Mouse (Mus musculus) limb, embryonic 12.5 days (tissue): ENCODE data around the gene Aftph. TPM values are rescaled to one million over a fixed set of nuclear protein-coding genes. Genes with fewer than 3 reads are reported as not detected.

ENCODE experiments used
- ATAC-seq: fragments of 200-750 bp; cut with Nextera tagmentation; 2 replicates; pipeline ENCODE4 v1.8.0; 2017; ENCODE audit warnings: low read depth, moderate TSS enrichment; ENCODE audit not compliant: insufficient number of reproducible peaks, insufficient read depth, low FRiP score, low TSS enrichment
- H3K27ac ChIP-seq: fragments of 300-500 bp; sonication (generic); 2 replicates; pipeline ENCODE4 v1.5.1; 2016; ENCODE audit warnings: mild to moderate bottlenecking, moderate library complexity
- H3K27me3 ChIP-seq: fragments of 300-500 bp; sonication (generic); 2 replicates; pipeline ENCODE4 v1.6.1; 2016; ENCODE audit warnings: mild to moderate bottlenecking, moderate library complexity
- H3K36me3 ChIP-seq: fragments of 300-500 bp; sonication (generic); 2 replicates; pipeline ENCODE4 v1.6.1; 2016; ENCODE audit warnings: mild to moderate bottlenecking, moderate library complexity
- H3K4me1 ChIP-seq: fragments of 300-500 bp; sonication (generic); replicated peaks from 2 replicates; pipeline ENCODE4 v1.6.1; 2016
- H3K4me2 ChIP-seq: fragments of 300-500 bp; sonication (generic); 2 replicates; pipeline ENCODE4 v1.6.1; 2016; ENCODE audit warnings: mild to moderate bottlenecking, moderate library complexity
- H3K4me3 ChIP-seq: fragments of 300-500 bp; sonication (generic); replicated peaks from 2 replicates; pipeline ENCODE4 v1.5.1; 2016; ENCODE audit warnings: mild to moderate bottlenecking
- H3K9ac ChIP-seq: fragments of 300-500 bp; sonication (generic); replicated peaks from 2 replicates; pipeline ENCODE4 v1.6.1; 2016; ENCODE audit warnings: mild to moderate bottlenecking, moderate library complexity
- H3K9me3 ChIP-seq: fragments of 300-500 bp; sonication (generic); 2 replicates; pipeline ENCODE4 v1.6.1; 2016; ENCODE audit warnings: mild to moderate bottlenecking, moderate library complexity
- WGBS: fragments of 180-500 bp; shearing (Covaris S2); methylation state at CpG from one replicate; pipeline ENCODE4 v1.1.7; 2016; 5-methylcytosine and 5-hydroxymethylcytosine counted together
- polyA plus RNA-seq: library from polyadenylated mRNA; unstranded; fragments of >200 nt; fragmentation: Nextera tagmentation; extraction: Ambion mirVana; gene quantifications from 2 replicates; pipeline ENCODE4 v1.2.1, GENCODE M21; 2016

Gene Aftph
- polyA plus RNA-seq, 1 experiment from 2014 or later, result 18.6 TPM

DNA sequence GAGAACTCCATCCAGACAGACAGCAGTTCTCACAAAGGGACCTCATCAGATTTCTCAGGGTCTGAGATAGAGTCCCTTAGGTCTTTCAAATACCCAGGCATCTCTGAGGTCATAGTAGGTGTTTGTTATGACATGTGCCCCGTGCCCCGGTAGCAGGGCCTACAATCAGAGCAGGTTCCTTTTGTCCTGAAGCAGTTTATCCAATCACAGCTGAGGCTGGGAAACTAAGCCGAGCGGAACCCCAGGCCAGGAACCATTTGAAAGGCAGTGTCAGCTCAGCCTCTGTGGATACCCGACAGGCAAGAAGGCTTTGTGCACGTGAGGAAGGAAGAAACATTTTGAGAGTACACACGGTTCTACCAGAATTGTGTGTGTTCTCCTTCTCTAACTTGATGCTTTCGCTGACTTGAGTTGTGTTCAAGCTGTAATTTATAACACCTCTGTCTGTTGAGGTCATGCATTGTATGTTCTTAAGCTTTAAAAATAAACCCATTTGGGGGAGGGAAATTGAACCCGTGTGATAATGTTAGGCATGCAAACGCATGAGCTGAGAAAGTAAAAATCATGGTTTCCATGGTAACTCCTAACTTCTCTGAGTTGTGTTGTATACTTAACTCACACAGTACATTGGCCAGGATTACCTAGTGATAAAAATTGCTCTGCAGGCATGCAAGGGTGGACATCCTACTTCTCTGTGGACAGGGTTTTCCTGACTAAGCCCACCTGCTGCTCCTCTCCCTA lies 94.2 kb downstream of the Aftph start:
- Histone ChIP-seq H3K36me3 (peaks cover 17% of the 10 kb centered on the region; the same call in 1 of the 2 replicates), H3K9ac (no peak overlapping the region), H3K4me2 (no peak overlapping the region), H3K4me3 (no peak overlapping the region), H3K4me1 (peaks cover 72% of the 10 kb centered on the region), H3K27me3 (no peaks in the 10 kb centered on the region), H3K27ac (peak overlapping the region; percentile 75), H3K9me3 (no peaks in the 10 kb centered on the region)
- ATAC-seq, result no peak
- WGBS, result 52% methylated on average over 10 of the region's 10 CpGs

DNA sequence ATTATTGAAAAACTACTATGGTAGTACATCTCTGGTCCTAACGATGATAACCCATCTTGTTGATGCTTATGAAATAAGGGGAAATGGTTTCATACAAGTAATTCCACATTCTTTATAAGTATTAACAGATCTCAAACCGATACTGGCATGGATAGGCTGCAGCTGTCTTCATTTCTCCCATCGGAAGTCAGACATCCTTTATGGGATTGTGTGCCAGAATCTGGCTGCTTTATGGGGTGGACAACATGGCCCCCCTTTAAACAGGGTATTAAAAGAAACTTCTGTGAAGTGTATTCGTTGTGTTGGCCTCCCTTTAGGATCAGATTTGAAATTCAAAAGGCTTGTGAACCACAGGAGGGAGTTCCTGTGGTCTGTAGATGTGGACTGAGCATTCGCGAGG lies 95.2 kb downstream of the Aftph start:
- Histone ChIP-seq H3K4me3 (no peak overlapping the region), H3K27ac (peak overlapping the region; percentile 20; the same call in 1 of the 2 replicates), H3K9me3 (0 out of 2 replicates have a peak, but pooled peaks cover 3% of the 10 kb centered on the region), H3K36me3 (peaks cover 14% of the 10 kb centered on the region; the same call in 1 of the 2 replicates), H3K4me2 (no peak overlapping the region), H3K9ac (no peak overlapping the region), H3K4me1 (peaks cover 69% of the 10 kb centered on the region), H3K27me3 (no peaks in the 10 kb centered on the region)
- WGBS, result 41% methylated on average over 6 of the region's 6 CpGs
- no peak for ATAC-seq

DNA sequence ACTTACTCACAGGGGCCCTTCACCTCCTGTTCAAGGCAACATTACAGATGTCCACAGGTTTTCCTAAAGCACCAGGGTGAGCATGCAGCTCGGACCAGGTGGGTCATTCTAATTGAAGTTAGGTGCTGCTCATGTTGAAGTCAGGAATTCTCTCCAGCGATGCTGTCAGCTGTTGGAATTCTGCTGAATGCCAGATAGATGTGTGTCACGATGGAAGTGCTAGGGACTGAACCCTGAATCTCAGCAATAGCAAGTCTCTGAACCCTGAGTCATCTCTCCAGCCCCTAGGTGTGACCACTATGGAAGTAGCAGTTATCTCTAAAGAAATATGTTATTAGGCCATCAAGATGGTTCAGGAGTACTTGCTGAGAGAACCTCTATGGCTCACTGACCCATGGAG lies 95.9 kb downstream of the Aftph start:
- no peak overlapping the region for H3K4me3 ChIP-seq
- peaks cover 71% of the 10 kb centered on the region for H3K4me1 ChIP-seq
- WGBS, result 71% methylated on average over 3 of the region's 3 CpGs
- no peaks in the 10 kb centered on the region for H3K27me3 ChIP-seq
- no peak overlapping the region for H3K9ac ChIP-seq
- ATAC-seq, result no peak
- 0 out of 2 replicates have a peak, but pooled peaks cover 3% of the 10 kb centered on the region for H3K9me3 ChIP-seq
- no peak overlapping the region for H3K4me2 ChIP-seq
- H3K36me3 ChIP-seq, result peaks cover 14% of the 10 kb centered on the region; the same call in 1 of the 2 replicates
- H3K27ac ChIP-seq, result no peak overlapping the region

DNA sequence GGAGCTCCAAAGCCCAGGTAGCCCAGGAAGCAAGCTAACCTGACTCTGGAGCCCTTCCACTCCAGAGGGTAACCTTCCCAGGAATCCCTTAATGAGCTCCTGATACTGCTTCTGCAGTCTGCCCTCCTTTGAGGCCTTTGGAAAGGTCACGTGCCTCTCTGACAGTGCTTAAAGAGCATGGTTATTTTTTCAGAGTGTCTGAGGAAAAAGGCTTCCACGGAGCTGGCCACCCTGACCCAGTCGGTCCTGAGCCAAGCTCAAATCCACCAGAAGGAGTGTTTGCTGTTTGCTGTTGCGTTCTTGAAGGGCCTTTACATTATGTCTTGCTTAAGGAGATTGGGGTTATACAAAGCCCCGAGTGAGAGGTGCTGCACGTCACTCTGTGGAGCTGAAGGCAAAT lies 96.5 kb downstream of the Aftph start:
- Histone ChIP-seq H3K36me3 (peaks cover 14% of the 10 kb centered on the region; the same call in 1 of the 2 replicates), H3K27ac (no peak overlapping the region), H3K9ac (no peak overlapping the region), H3K4me2 (no peak overlapping the region), H3K4me3 (no peak overlapping the region), H3K27me3 (no peaks in the 10 kb centered on the region), H3K9me3 (0 out of 2 replicates have a peak, but pooled peaks cover 3% of the 10 kb centered on the region), H3K4me1 (peaks cover 75% of the 10 kb centered on the region)
- ATAC-seq, result no peak
- 45% methylated on average over 6 of the region's 6 CpGs for WGBS

DNA sequence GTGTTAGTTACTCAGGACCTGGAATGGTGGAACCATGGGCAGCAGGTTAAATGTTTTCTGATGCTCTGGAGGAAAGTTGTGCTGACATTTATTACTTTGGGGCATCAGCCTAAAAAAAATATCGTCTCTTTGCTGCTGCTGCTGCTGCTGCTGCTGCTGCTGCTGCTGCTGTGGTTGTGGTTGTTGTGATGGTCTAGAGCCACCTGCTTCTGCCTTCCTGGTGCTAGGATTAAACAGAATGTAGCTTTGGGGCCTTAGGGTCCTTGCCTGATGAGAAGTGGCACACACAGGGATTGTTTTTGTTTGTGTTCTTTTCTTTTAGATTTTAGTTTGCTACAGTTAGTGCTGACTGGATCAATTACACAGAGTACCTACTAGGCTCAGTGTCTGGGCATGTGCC lies 97.2 kb downstream of the Aftph start:
- WGBS, result 63% methylated on average over 1 of the region's 1 CpGs
- Histone ChIP-seq H3K9me3 (0 out of 2 replicates have a peak, but pooled peaks cover 3% of the 10 kb centered on the region), H3K4me3 (no peak overlapping the region), H3K27ac (no peak overlapping the region), H3K4me2 (no peak overlapping the region), H3K27me3 (no peaks in the 10 kb centered on the region), H3K4me1 (peaks cover 75% of the 10 kb centered on the region), H3K9ac (no peak overlapping the region), H3K36me3 (peaks cover 10% of the 10 kb centered on the region; the same call in 1 of the 2 replicates)
- no peak for ATAC-seq

DNA sequence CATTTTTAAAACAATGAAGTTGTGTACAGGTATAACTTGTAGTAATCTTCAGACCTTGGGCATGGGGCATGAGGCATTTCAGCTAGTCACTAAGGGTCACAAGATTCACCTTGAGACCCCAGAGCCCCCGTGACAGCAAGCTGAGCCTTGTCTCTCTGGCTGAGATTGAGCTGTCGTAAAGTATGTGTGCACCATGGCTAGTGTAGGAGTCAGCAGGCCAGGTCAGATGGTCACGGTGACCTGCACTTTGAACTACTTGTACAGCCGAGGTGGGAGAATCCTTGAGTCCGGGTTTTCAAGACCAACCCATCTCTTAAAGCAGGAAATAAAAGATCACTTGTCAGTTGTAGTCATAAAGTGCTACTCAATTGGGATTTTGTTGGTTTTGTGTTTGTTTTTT lies 98.2 kb downstream of the Aftph start:
- H3K36me3 ChIP-seq, result peaks cover 3% of the 10 kb centered on the region; the same call in 1 of the 2 replicates
- H3K27me3 ChIP-seq, result no peaks in the 10 kb centered on the region
- no peak overlapping the region for H3K27ac ChIP-seq
- ATAC-seq, result no peak
- H3K9me3 ChIP-seq, result 0 out of 2 replicates have a peak, but pooled peaks cover 3% of the 10 kb centered on the region
- H3K4me3 ChIP-seq, result no peak overlapping the region
- no peak overlapping the region for H3K9ac ChIP-seq
- 42% methylated on average over 5 of the region's 5 CpGs for WGBS
- peaks cover 71% of the 10 kb centered on the region for H3K4me1 ChIP-seq
- H3K4me2 ChIP-seq, result no peak overlapping the region

DNA sequence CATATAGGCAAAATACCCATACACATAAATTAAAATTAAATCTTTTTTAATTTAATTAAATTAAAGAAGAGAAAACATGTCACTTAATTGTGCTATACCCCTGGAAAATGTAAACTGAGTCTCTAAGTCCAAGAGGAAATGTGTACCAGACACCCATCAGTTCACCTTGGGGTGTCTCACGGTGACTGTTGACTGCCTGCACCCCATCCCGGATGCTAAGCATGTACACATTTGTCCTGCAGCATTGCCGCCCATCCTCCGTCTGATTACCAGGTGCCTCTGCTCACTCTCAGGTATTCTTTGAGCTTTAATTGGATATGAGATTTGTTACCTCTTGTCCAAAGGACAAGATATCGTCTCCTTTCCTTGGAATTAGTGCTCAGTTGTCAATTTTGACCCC lies 99.1 kb downstream of the Aftph start:
- Histone ChIP-seq H3K4me1 (peaks cover 63% of the 10 kb centered on the region), H3K36me3 (no peaks in the 10 kb centered on the region), H3K4me3 (no peak overlapping the region), H3K27ac (no peak overlapping the region), H3K4me2 (no peak overlapping the region), H3K9me3 (0 out of 2 replicates have a peak, but pooled peaks cover 3% of the 10 kb centered on the region), H3K27me3 (no peaks in the 10 kb centered on the region), H3K9ac (no peak overlapping the region)
- 79% methylated on average over 5 of the region's 5 CpGs for WGBS
- no peak for ATAC-seq

DNA sequence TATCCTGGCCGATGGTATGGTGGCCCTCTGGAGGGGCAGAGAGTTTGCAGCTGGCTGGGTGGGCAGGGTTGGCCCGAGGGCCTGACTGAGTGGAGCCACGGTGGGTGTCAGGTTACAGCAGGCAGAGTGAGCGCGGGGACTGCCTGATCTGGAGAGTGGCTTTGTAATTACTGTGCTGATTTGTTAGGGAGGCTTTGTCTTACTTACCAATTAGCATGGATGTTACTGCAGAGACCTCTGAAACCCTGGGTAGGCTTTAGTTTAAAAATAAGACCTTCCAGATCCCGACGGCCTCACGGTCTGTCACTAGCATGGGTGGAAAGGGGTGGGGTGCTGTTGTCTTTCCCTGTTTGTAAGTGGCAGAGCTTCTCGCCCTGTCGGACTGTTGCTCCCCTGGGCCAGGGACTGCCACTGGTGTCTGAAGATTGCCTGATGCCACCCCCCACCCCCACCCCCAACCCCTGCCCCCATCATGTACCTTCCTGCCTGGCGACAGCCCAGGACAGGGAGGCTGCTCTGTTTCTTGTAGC lies 101.4 kb downstream of the Aftph start:
- peak; percentile 92 for ATAC-seq
- H3K27ac ChIP-seq, result peak overlapping the region; percentile 85
- WGBS, result 2% methylated on average over 11 of the region's 11 CpGs
- no peaks in the 10 kb centered on the region for H3K36me3 ChIP-seq
- no peaks in the 10 kb centered on the region for H3K27me3 ChIP-seq
- H3K4me3 ChIP-seq, result peak overlapping the region; percentile 22
- peak overlapping the region; percentile 58 for H3K4me2 ChIP-seq
- H3K9me3 ChIP-seq, result 0 out of 2 replicates have a peak, but pooled peaks cover 3% of the 10 kb centered on the region
- peaks cover 57% of the 10 kb centered on the region for H3K4me1 ChIP-seq
- H3K9ac ChIP-seq, result peak overlapping the region; percentile 54

DNA sequence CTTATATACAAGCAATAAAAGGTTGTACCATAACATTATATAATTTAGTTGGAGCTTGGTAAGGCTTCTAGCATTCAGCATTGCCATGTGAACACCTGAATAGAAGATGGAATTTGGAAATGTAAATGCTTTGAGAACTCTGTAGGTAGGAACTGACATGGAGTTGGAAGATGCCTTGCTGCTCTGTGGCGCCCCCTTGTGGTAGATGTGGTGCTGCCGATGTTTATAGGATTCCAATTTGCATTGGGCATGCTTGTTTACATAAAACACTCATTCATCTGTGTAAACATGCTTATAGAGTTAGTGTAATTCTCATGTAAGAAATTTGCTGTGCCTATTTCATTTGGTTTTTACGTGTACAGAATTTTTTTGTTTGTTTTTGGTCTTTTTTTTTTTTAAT lies 102.5 kb downstream of the Aftph start:
- Histone ChIP-seq H3K9me3 (0 out of 2 replicates have a peak, but pooled peaks cover 3% of the 10 kb centered on the region), H3K27ac (no peak overlapping the region), H3K36me3 (no peaks in the 10 kb centered on the region), H3K4me1 (peaks cover 54% of the 10 kb centered on the region), H3K27me3 (no peaks in the 10 kb centered on the region), H3K9ac (no peak overlapping the region), H3K4me2 (no peak overlapping the region), H3K4me3 (no peak overlapping the region)
- ATAC-seq, result no peak
- 28% methylated on average over 3 of the region's 3 CpGs for WGBS

DNA sequence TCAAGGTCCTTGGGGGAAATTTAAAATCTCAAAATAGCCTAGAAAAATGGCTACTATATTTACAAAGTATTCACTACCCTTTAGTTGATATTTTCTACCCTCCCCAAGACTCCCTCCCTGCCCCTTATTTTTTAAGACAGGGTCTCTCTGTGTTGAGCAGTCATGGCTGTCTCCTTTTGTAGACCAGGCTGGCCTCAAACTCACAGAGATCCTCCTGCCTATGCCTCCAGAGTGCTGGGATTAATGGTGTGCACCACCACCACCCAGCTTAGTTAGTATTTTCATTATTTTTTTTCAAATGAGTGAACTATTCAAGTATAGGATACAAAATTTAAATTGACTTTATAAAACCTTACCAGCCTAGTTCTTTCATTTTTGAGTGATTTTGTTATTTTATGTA lies 104.3 kb downstream of the Aftph start:
- Histone ChIP-seq H3K4me1 (peaks cover 58% of the 10 kb centered on the region), H3K9ac (no peak overlapping the region)
- ATAC-seq, result no peak

DNA sequence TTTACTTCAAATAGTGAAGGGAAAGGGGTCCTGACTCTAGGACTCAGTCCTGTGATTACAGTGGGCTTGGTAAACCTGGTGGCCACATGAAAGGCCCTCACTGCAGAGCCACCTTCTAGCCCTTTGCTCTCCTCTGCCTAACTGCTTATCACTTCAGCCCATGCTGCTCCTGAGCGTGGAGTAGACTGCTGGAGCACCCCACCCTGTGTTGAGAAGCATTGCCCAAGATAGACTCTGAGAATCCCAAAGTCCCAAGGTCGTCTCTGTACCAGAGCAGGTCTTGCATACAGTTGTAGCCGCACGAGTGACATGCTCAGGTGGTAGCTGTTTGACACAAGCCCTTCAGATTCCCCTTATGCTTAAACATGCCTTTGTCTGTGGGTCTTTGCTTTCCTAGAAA lies 105.3 kb downstream of the Aftph start:
- Histone ChIP-seq H3K4me2 (peak overlapping the region; percentile 35; the same call in 1 of the 2 replicates), H3K9me3 (no peaks in the 10 kb centered on the region), H3K27ac (peak overlapping the region; percentile 67), H3K4me1 (peaks cover 56% of the 10 kb centered on the region), H3K27me3 (no peaks in the 10 kb centered on the region), H3K36me3 (no peaks in the 10 kb centered on the region), H3K9ac (0 out of 2 replicates have a peak overlapping the region, but pooled peaks have one; percentile 6), H3K4me3 (no peak overlapping the region)
- no peak for ATAC-seq
- 68% methylated on average over 4 of the region's 4 CpGs for WGBS

More for the DNA sequence above, 104.3 kb downstream of the Aftph start:
- Histone ChIP-seq H3K4me2 (no peak overlapping the region), H3K4me3 (no peak overlapping the region), H3K9me3 (0 out of 2 replicates have a peak, but pooled peaks cover 3% of the 10 kb centered on the region), H3K27me3 (no peaks in the 10 kb centered on the region), H3K36me3 (no peaks in the 10 kb centered on the region), H3K27ac (no peak overlapping the region)
